Mouse (Mus musculus): ENCODE results near the gene Grik3.
A peak's percentile ranks its signal among the peaks of the same experiment; 100 is the strongest.

Gene Grik3

DNA sequence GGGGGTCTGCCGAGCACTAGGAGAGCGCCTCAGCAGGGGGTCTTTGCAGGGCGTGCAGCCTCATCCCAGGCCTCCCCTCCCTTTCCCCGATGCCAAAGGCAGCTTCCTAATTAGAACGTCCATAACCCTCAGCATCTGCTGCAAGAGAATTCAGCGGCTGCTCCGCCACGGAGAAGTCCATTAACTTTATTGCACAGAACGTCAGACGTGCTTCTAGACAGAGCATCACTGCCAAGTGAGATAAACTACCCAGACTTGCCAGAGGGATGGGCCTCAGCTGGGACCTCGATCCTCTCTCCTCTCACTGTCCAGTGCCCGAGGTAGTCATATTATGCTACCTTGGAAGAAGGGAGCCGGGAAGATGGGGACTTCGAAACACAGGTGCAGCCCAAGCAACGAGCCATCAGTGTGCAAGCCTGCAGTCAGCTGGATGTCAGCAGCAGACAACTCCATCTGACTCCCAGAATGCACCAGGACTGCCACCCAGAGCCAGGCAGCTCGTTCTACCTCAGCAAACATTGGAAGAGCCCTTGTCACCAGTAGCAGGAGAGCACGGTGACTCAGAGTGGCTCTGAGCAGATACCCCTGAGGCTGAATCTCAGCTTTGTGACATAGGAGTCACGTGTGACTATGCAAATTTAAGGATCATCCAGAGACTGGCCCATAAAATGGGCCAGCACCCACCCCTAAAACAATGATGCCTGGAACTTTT, 228.1 kb downstream of the Grik3 start:
- DNase-seq (ENCODE audit: low read depth, low spot score), result no peak

DNA sequence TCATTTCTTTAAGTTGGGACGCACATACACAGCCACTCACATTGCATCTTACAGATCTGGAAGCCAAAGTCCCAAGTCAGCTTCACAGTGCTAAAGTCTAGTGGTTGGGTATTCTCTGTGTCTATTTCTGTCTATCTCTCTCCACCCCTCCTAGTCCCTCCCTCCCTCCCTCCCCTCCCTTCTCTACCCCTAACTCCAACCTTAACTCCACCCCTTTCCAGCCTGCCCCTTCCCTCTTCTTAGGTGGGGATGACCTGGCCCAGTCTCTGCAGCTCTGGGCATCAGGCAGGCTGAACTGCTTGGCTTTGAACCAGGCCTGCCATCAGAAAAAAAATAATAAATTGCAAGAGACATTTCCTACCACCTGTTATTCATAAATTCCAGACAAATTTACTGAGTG, 235.7 kb downstream of the Grik3 start:
- DNase-seq (ENCODE audit: low read depth, low spot score), result peak; percentile 39

- no peak for DNase-seq (ENCODE audit: low read depth, low spot score)
Measured at GRCm38 (mm10) chr4:125727030-125727429, 236.5 kb downstream of the Grik3 start.

DNA sequence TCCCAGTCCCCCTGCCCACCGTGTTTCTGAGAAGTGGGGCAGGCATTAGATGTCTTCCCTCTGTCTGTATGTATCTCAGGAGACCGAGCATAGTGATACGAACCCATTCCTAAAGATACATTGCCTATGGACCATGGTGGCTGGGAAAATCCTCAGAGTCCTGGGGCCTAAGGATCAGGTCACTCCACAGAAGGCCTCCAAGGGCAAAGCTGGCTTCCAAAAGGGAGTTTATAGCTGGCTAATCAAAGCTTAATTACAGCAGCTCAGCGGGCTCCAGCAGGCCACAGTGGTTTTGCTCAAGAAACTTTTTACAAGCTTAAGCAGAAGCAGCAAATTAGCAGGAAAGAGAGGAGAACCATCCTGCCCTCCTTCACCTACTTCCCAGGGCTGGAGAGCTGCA, 237.1 kb downstream of the Grik3 start:
- no peak for DNase-seq (ENCODE audit: low read depth, low spot score)

- DNase-seq (ENCODE audit: low read depth, low spot score), result peak; percentile 28
Measured at GRCm38 (mm10) chr4:125728091-125728863, 237.8 kb downstream of the Grik3 start.

- DNase-seq (ENCODE audit: low read depth, low spot score), result peak; percentile 87
Measured at GRCm38 (mm10) chr4:125729305-125730220, 239.1 kb downstream of the Grik3 start.

DNA sequence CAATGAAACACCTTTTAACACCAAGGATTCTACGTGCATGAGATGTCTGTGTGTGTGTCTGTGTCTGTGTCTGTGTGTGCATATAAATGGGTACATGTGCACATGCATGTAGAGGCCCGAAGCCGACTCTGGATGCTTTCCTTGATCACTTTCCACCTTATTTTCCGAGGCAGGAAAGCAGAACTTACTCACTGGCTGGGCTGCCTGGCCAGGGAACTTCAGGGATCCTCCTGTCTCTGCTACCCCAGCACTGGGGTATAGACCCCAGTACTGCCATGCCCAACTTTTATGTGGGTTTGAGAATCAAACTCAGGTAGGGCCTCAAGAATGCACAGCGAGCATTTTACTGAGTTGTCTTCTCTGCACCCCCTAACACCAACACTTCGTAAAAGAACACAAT, 240.3 kb downstream of the Grik3 start:
- DNase-seq (ENCODE audit: low read depth, low spot score), result no peak

GRCm38 (mm10) chr4:125736783-125737182, 246.3 kb downstream of the Grik3 start:
- no peak for DNase-seq (ENCODE audit: low read depth, low spot score)

DNA sequence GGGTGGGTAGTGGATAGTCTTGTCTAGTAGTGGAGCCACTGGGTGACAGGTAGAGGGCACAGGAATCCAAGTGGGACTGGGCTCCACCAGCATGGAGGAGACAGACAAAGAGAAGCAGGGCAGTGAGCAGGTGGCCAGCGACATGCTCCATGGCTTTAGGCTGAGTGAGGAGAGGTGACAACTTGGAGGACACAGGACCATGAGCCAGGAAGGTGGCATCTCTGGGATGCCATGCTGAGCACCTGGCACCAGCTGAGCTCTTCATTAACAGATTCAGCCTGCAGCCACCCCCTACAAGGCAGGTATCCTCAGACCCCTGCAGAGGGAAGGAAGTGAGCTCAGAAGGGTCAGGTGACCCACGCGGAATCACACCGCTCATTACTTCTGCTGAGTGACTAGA, 248.3 kb downstream of the Grik3 start:
- DNase-seq (ENCODE audit: low read depth, low spot score), result no peak

DNA sequence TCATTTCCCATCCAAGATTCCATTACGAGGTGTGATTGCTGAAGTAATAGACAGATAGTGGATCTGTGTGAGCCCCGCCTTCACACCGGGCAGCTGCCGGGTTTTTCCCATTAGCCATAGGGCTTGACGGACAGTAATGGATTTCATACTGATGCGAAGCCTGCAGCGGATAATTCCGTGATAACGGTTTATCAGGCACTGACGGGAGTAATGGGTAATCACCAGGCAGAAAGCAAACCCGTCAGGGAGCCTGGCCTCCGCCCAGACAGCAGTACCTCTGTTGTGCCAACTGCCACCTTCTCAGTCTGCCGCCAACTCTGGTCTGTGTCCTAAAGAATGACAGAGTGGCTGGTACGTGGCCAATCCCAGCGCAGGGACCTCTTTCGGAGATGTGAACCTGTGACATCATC, 251.7 kb downstream of the Grik3 start:
- no peak for DNase-seq (ENCODE audit: low read depth, low spot score)

GRCm38 (mm10) chr4:125745902-125746301, 255.4 kb downstream of the Grik3 start:
- DNase-seq (ENCODE audit: low read depth, low spot score), result no peak

DNA sequence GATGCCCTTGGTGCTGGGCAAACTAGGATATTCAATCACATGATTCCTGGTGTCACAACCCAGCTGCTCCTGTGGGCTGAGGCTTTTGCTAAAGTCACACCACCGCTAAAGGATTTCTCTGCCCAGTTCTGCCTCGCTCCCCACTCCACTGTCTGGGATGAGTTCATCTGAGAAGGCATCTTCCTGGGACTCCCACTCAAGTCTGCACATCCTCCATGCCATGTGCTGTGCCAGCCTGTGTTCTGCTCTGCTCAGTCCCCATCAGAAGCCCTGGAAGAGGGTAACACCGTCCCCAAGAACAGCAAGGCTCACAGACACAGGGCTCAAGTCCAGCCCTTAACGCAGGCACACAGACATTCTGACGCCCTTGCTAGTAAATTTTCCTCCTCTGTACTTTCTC, 265.9 kb downstream of the Grik3 start:
- no peak for DNase-seq (ENCODE audit: low read depth, low spot score)

GRCm38 (mm10) chr4:125760326-125760725, 269.8 kb downstream of the Grik3 start:
- DNase-seq (ENCODE audit: low read depth, low spot score), result no peak

- DNase-seq (ENCODE audit: low read depth, low spot score), result peak; percentile 74
Measured at GRCm38 (mm10) chr4:125763056-125763455, 272.6 kb downstream of the Grik3 start.

All from mesoderm, embryonic 11.5 days (tissue).